9 mouse cellular contexts compared by ENCODE assay signal in the genomic region with DNA sequence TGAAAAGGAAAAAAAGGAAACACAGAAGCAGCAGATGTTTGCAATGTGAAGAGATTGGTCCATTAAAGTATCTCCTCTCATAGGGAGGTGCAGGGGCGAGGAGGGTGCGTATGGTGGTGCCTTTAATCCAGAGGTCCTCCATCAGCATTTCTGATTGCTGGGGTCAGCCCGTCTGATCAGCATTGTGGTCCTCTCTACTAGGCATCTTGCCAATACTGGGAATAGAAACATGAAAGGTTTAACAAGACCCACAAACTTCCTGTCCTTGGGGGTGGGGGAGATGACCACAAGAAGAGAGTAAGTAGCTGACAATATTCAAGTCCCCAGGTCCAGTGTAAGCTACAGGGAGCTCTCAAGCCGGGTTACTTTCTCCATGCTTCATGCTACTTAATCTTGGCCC. TPM values are rescaled to one million over a fixed set of nuclear protein-coding genes. Genes with fewer than 3 reads are reported as not detected.
A peak's percentile ranks its signal among the peaks of the same experiment; 100 is the strongest.
DNase-seq lines count a peak whose midpoint lies in the region; ATAC-seq lines count a peak whose summit lies in the region.
"Had no signal": no experiment of that assay in that cellular context is flagged by ENCODE, and none has a peak within 500 bp of the region (broad histone marks: within the 10 kb centered on the region; RNA-seq: fewer than 3 reads in every experiment).

No protein-coding gene starts in this region.

- WGBS in heart, embryonic 10.5 days = 65% methylated on average over 4 of the region's 4 CpGs
- 65% methylated on average over 4 of the region's 4 CpGs for WGBS in forebrain, embryonic 14.5 days
- 36% methylated on average over 4 of the region's 4 CpGs for WGBS in liver, embryonic 15.5 days (ENCODE audit: insufficient replicate concordance)

- H3K4me1 ChIP-seq in heart, embryonic 10.5 days = peaks cover 42% of the 10 kb centered on the region
- H3K4me1 ChIP-seq in forebrain, embryonic 14.5 days (ENCODE audit: control insufficient read depth, insufficient read depth, low read length) = peaks cover 18% of the 10 kb centered on the region; the same call in 1 of the 2 replicates
- H3K4me1 ChIP-seq in liver, embryonic 15.5 days (replicated peaks) = peaks cover 55% of the 10 kb centered on the region

- 0 out of 2 replicates have a peak overlapping the region, but pooled peaks have one; percentile 85 for H3K4me3 ChIP-seq in heart, embryonic 10.5 days
- H3K4me3 ChIP-seq in forebrain, embryonic 14.5 days (ENCODE audit: low read depth, low read length) = no peak overlapping the region
- H3K4me3 ChIP-seq in liver, embryonic 15.5 days (replicated peaks) = peak overlapping the region; percentile 87

- no peak overlapping the region for H3K27ac ChIP-seq in heart, embryonic 10.5 days
- H3K27ac ChIP-seq in forebrain, embryonic 14.5 days (ENCODE audit: low read depth, low read length) = no peak overlapping the region; the same call in 1 of the 2 replicates
- peak overlapping the region; percentile 69 for H3K27ac ChIP-seq in liver, embryonic 15.5 days (replicated peaks)

- no peaks in the 10 kb centered on the region for H3K9me3 ChIP-seq in heart, embryonic 10.5 days
- H3K9me3 ChIP-seq in forebrain, embryonic 14.5 days (replicated peaks; ENCODE audit: control insufficient read depth, low read length) = no peaks in the 10 kb centered on the region
- H3K9me3 ChIP-seq in liver, embryonic 15.5 days (replicated peaks) = no peaks in the 10 kb centered on the region

- no peak overlapping the region for H3K9ac ChIP-seq in forebrain, embryonic 14.5 days (ENCODE audit: low read length)
- peak overlapping the region; percentile 48 for H3K9ac ChIP-seq in liver, embryonic 15.5 days

- intact Hi-C loops in heart, postnatal 10 days (cut with DNase I) = no loop called here

- H3K36me3 ChIP-seq in heart, embryonic 10.5 days = no peaks in the 10 kb centered on the region
- H3K36me3 ChIP-seq in forebrain, embryonic 14.5 days (ENCODE audit: control insufficient read depth, insufficient read depth, low read length) = no peaks in the 10 kb centered on the region
- H3K36me3 ChIP-seq in liver, embryonic 15.5 days (replicated peaks) = peaks cover 9% of the 10 kb centered on the region; the same call in 1 of the 2 replicates

- no peak for ATAC-seq in forebrain, embryonic 14.5 days
- ATAC-seq in liver, embryonic 15.5 days (ENCODE audit: insufficient read depth) = no peak

- no peaks in the 10 kb centered on the region for H3K27me3 ChIP-seq in heart, embryonic 10.5 days (ENCODE audit: insufficient read depth, poor library complexity, severe bottlenecking)
- no peaks in the 10 kb centered on the region for H3K27me3 ChIP-seq in forebrain, embryonic 14.5 days (replicated peaks; ENCODE audit: control insufficient read depth, insufficient read depth, low read length)
- no peaks in the 10 kb centered on the region for H3K27me3 ChIP-seq in liver, embryonic 15.5 days

- peak overlapping the region; percentile 89 for H3K4me2 ChIP-seq in forebrain, embryonic 14.5 days (ENCODE audit: low read length)
- H3K4me2 ChIP-seq in liver, embryonic 15.5 days = peak overlapping the region; percentile 96

- DNase-seq in heart, embryonic 10.5 days (ENCODE audit: low spot score) = no peak
- DNase-seq in heart, postnatal 10 days = no peak
- DNase-seq in 416B (ENCODE audit: low read depth) = peak; percentile 86
- DNase-seq in forebrain, embryonic 14.5 days (ENCODE audit: low spot score) = no peak
- no peak for DNase-seq in embryo, embryonic 10.5 days (ENCODE audit: low spot score)
- DNase-seq in embryo, embryonic 11 days = no peak
- no peak for DNase-seq in spleen, postnatal 14 days (ENCODE audit: low spot score in 2 of 2)

RNA-seq across cellular contexts. Expression of gene E2f1, which starts 1.0 kb away (rescaled TPM):
- polyA plus RNA-seq in heart, embryonic 10.5 days (2016; fragmentation: Nextera tagmentation; extraction: Ambion mirVana) = 18.0 and 18.6 TPM in 2 replicates
- 10 to 100 TPM; 10.2 to 10.4 TPM for total RNA-seq in heart, postnatal 10 days (2021)
- polyA plus RNA-seq in forebrain, embryonic 14.5 days (2014; fragmentation: Nextera tagmentation; extraction: Ambion mirVana) = 3.5 and 5.0 TPM in 2 replicates
- polyA plus RNA-seq in liver, embryonic 15.5 days (2015; fragmentation: Nextera tagmentation; extraction: Ambion mirVana) = 19.2 and 23.9 TPM in 2 replicates

RNA-seq across cellular contexts. Expression of gene Necab3, which starts 12.0 kb away (rescaled TPM):
- polyA plus RNA-seq in heart, embryonic 10.5 days (2016; fragmentation: Nextera tagmentation; extraction: Ambion mirVana) = 0.94 and 1.6 TPM in 2 replicates
- 1 to 10 TPM; 1.3 to 1.8 TPM for total RNA-seq in heart, postnatal 10 days (2021)
- 19.8 and 23.6 TPM in 2 replicates for polyA plus RNA-seq in forebrain, embryonic 14.5 days (2014; fragmentation: Nextera tagmentation; extraction: Ambion mirVana)
- polyA plus RNA-seq in liver, embryonic 15.5 days (2015; fragmentation: Nextera tagmentation; extraction: Ambion mirVana) = 0.40 and 0.71 TPM in 2 replicates

RNA-seq across cellular contexts. Expression of gene Actl10, which starts 19.1 kb away (rescaled TPM):
- 0.31 and 0.43 TPM in 2 replicates for polyA plus RNA-seq in heart, embryonic 10.5 days (2016; fragmentation: Nextera tagmentation; extraction: Ambion mirVana)
- under 1 TPM in 1 of 2 experiments, not detected in 1; 0.22 TPM for total RNA-seq in heart, postnatal 10 days (2021)
- polyA plus RNA-seq in forebrain, embryonic 14.5 days (2014; fragmentation: Nextera tagmentation; extraction: Ambion mirVana) = 0.15 and 0.19 TPM in 2 replicates
- polyA plus RNA-seq in liver, embryonic 15.5 days (2015; fragmentation: Nextera tagmentation; extraction: Ambion mirVana) = 0.07 TPM in 1 of 2 replicates, not detected in the other
- total RNA-seq: hematopoietic stem cell, adult 5-6 weeks had no signal

RNA-seq across cellular contexts. Expression of gene 1700003F12Rik, which starts 23.8 kb away (rescaled TPM):
- polyA plus RNA-seq in heart, embryonic 10.5 days (2016; fragmentation: Nextera tagmentation; extraction: Ambion mirVana) = 1.2 and 1.5 TPM in 2 replicates
- under 1 TPM; 0.38 to 0.40 TPM for total RNA-seq in heart, postnatal 10 days (2021)
- polyA plus RNA-seq in forebrain, embryonic 14.5 days (2014; fragmentation: Nextera tagmentation; extraction: Ambion mirVana) = 1.2 TPM in 2 replicates
- polyA plus RNA-seq in liver, embryonic 15.5 days (2015; fragmentation: Nextera tagmentation; extraction: Ambion mirVana) = 1.0 and 1.9 TPM in 2 replicates
- total RNA-seq: hematopoietic stem cell, adult 5-6 weeks had no signal

RNA-seq across cellular contexts. Expression of gene Pxmp4, which starts 32.8 kb away (rescaled TPM):
- 19.9 and 21.5 TPM in 2 replicates for polyA plus RNA-seq in heart, embryonic 10.5 days (2016; fragmentation: Nextera tagmentation; extraction: Ambion mirVana)
- total RNA-seq in heart, postnatal 10 days (2021) = 10 to 100 TPM; 25.7 to 26.8 TPM
- 14.8 and 15.2 TPM in 2 replicates for polyA plus RNA-seq in forebrain, embryonic 14.5 days (2014; fragmentation: Nextera tagmentation; extraction: Ambion mirVana)
- polyA plus RNA-seq in liver, embryonic 15.5 days (2015; fragmentation: Nextera tagmentation; extraction: Ambion mirVana) = 34.6 and 43.9 TPM in 2 replicates
